Mouse (Mus musculus) frontal cortex, postnatal 25 days (tissue): ENCODE data around the gene Gfra1.

ENCODE experiments used
- DNase-seq, 2 experiments: peaks; one replicate each; pipeline ENCODE4 v3.0.0; 2022; ENCODE audit warnings: low spot score in 2 of 2

The Gfra1 gene

GRCm38 (mm10) chr19:58391796-58392195 lies 63.9 kb downstream of the Gfra1 start:
- DNase-seq, result no peak

GRCm38 (mm10) chr19:58389466-58389865 lies 66.2 kb downstream of the Gfra1 start:
- DNase-seq, result no peak

- DNase-seq, result no peak
Observed at GRCm38 (mm10) chr19:58388851-58389447, 66.8 kb downstream of the Gfra1 start.

DNA sequence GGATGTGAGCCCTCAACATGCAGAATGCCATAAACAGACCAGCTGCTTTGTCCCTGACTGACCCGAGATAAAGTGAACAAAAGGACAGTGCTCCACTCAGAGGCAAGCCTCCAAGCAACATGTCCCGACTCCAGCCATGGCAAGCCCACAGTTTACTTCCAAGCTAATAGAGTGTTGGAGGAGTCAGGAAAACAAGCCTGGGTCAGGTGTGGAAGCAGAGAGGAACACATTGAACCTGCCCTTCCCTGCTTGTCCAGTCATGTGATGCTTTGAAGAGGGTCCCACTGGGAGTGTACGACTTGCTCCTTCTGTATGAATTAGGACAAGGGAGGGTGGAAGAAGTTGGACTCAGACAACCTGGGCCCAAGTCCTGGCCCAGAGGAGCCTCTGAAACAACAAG lies 72.4 kb downstream of the Gfra1 start:
- no peak for DNase-seq

GRCm38 (mm10) chr19:58382535-58382934 lies 73.2 kb downstream of the Gfra1 start:
- DNase-seq, result no peak

- DNase-seq, result no peak
Observed at GRCm38 (mm10) chr19:58377969-58378368, 77.7 kb downstream of the Gfra1 start.

DNA sequence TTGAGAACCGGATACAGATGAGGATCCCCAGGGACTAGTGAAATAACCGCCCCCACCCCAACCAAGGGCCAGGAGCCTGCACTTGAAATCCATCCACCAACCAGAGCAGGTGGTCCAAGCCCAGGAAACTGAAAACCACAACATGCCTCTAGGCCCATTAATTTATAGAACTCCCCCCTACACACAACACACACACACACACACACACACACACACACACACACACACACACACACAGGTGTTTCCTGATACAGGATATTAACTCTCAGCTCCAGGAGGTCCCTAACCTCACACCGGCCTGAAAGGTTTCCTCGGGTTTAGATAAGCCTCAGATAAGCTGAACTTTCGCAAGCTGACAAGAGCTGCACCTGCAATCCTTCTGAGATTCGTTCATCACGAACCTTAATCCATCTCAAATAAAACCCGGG lies 79.0 kb downstream of the Gfra1 start:
- DNase-seq, result no peak

- DNase-seq, result no peak
Observed at GRCm38 (mm10) chr19:58374648-58375047, 81.1 kb downstream of the Gfra1 start.

GRCm38 (mm10) chr19:58374155-58374554 lies 81.6 kb downstream of the Gfra1 start:
- no peak for DNase-seq

DNA sequence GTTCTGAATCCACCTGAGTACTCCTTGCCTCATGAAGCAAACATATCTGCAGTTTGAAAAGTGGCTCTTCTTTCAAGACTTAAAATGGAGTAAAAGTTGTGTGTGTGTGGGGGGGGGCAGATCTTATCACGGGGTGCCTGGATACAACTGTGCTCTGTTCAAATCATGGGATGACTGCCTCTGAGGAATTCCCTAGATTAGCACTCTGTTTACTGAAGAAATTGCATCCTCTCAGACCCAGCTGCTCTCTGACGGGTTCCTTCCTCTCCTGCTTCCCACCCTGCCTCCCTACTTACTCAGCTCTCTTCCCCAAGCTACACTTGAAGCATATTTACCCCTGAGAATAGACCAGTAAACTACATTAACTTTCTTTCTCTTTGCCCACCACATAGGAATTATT lies 87.2 kb downstream of the Gfra1 start:
- no peak for DNase-seq

DNA sequence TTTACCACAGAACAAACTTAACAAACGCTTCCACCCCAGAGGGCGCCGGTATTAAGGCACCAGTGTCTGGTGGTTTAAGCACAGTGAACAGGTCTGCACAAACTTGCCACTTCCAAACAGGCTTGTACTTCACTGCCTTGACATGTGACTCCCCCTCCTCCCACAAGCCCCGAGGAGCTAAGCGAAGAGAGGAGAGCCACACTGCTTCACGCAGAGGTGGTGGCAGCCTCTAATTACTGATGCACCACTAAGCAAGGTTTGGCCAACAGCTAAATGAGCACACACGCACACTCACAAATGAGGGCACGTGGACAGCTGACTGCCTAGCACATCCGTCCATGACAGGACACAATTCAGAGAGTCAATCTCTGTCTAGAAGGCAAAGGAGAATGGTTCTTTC lies 91.0 kb downstream of the Gfra1 start:
- no peak for DNase-seq

GRCm38 (mm10) chr19:58360982-58361381 lies 94.7 kb downstream of the Gfra1 start:
- no peak for DNase-seq

GRCm38 (mm10) chr19:58358063-58358462 lies 97.6 kb downstream of the Gfra1 start:
- DNase-seq, result no peak

GRCm38 (mm10) chr19:58353953-58354352 lies 101.8 kb downstream of the Gfra1 start:
- no peak for DNase-seq

DNA sequence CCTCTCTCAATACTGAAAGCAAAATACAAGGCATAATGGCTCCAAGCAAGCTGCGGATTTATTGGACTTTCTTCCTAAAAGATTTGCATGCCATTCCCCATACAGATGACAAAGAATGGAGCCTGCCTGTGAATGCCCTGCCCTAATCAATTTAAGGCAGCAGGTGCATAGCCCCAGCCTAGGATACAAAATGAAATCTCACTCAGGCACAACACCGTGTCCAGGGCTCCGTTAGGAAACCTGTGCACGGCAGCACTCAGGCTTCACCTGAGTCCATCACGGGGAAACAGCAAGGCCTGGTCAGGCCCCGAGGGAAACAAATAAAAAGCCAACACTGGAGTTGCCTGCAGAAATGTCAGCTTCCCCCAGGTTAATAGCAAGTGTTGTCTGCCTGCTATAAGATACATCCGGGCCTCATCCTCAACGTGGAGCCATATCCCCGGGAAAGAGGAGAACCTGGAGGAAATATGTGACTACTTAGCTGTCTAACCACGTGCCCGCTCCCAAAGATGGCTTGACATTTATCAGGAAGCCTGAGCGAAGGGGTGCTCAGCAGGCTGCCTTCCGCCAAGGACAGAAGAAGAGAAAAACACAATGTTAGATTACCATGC lies 102.3 kb downstream of the Gfra1 start:
- DNase-seq, result no peak

DNA sequence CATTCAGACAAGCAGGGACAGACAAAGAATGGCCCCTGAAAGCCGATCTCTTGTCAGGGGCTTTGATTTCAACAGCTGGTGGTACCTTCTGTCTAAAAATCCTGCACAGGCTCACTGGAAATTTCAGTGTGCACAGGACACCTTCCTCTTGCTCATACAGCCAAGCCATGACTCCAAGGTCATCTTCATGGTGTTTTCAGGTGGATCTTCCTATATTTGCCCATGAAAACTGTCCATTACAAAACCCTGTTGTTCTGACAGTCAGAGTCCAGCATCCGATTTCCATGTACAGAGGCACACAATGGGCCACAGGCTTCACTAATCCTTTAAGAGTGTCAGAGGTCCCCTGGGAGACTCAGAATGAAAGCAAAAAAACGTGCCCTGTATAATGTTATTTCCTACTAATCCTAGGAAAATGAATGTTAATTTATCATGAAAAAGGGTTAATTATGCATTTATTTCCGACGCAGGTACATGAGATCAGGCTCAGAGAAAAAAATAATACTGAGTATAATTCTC lies 105.8 kb downstream of the Gfra1 start:
- no peak for DNase-seq

- no peak for DNase-seq
Observed at GRCm38 (mm10) chr19:58345137-58345536, 110.6 kb downstream of the Gfra1 start.

DNA sequence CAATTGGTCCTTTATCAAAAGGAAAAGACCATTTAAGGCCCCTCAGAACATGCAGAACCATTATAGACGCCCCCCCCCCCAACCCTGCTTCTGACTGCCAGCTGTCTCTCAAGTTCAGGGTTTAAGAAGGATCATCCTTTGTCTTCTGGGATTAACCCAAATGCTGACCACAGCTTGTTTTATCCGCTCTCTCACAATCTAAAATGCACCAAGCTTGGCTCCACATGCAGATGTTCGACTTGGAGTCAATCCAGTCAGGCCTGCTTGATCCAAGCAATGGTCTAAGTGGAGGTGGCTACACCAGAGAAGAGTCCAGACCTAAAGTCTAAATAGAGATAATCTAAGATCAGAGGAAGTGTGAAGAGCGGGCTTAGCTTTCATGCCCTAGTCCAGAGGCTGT lies 114.4 kb downstream of the Gfra1 start:
- no peak for DNase-seq

- DNase-seq, result no peak
Observed at GRCm38 (mm10) chr19:58340221-58340620, 115.5 kb downstream of the Gfra1 start.

- no peak for DNase-seq
Observed at GRCm38 (mm10) chr19:58336802-58337201, 118.9 kb downstream of the Gfra1 start.

DNA sequence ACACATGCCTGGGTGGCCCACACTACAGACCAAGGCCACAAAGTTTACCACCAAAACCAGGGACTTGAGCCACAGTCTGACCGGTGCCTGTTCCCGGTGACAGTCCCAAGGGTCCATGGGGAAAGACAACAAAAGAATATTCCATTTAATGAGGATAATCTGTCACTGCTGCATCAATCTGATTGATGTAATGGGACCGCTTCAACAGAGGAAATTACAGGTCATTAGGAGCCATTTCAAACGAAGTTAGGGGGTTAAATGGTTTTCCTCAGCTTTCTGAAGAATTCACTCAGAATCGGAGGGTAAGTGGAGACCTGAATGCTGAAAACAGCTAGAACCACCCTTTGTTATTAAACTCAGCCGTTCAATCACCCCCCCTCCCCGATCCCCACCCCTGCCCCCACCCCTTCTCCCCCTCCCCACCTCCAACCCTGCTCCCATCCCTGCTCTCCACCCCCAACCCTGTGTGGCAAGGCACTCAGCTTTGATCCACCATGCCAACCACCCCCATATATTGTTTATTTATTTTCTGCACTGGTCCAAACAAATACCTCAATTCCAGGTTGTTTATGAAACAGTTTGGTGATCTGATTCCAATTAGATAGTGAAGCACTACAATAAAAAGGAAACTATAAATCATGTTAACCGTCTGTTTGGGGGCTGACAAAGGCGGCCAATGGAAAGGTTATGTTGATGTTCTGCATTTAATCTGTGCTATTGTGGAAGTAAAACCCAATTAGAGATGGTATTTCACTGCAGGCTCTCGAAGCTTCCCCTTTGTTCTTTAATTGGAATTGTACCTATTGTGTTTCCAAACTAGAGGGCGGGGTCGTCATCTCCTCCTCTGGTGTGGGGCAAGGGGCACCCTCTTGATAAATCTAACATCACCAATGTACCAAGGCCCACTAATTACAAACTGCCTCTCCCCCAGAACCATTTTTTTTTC lies 119.9 kb downstream of the Gfra1 start:
- DNase-seq, result no peak

GRCm38 (mm10) chr19:58329305-58329704 lies 126.4 kb downstream of the Gfra1 start:
- no peak for DNase-seq

DNA sequence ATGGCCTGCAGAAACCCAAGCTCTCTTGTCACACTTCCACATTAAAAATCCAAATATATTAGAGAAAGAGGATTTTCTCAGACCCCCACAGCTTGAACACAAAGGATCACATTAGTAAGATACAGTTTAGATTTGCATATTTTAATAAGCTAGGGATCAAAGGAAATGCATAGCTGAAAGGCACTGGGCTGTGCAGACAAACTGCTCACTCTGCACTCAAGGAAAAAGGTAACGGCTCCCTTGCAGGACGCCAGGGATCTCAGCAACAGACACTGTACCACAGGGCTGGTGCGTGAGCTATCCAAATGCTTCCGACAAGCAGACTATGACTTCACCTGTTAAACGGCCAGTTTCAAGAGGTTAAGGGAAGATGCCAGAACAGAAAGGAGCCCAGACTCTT lies 127.7 kb downstream of the Gfra1 start:
- no peak for DNase-seq
